Mouse (Mus musculus): ENCODE results near the gene Mapkapk2. TPM values are rescaled to one million over a fixed set of nuclear protein-coding genes. Genes with fewer than 3 reads are reported as not detected.

Gene Mapkapk2
- total RNA-seq, 2 experiments from 2014 or later, result 25.1 to 26.0 TPM

DNA sequence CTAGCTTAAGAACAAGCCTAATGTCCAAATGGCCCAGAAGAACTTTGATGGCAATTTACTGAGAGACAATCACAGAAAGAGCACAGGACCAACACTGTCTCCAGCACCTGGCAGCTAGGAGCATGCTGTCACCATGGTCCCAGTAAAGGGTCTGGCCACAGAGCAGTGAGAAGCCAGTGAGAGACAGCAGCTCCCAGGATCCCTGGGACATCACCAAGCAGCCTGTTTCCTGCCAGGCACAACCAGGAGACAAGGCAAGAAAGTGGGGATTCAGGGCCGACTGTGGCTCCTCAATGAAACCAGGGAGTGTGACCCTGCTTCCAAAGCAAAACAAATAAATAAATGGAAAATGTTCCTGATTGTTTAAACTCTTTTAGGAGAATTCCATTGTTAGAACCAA lies 38.2 kb downstream of the Mapkapk2 start:
- intact Hi-C loops (cut with DNase I), result loop anchor here (5.0 kb wide), 1 partner anchor 272 kb away; no protein-coding TSS in a partner anchor
- DNase-seq (ENCODE audit: low spot score in 2 of 2), result no peak

DNA sequence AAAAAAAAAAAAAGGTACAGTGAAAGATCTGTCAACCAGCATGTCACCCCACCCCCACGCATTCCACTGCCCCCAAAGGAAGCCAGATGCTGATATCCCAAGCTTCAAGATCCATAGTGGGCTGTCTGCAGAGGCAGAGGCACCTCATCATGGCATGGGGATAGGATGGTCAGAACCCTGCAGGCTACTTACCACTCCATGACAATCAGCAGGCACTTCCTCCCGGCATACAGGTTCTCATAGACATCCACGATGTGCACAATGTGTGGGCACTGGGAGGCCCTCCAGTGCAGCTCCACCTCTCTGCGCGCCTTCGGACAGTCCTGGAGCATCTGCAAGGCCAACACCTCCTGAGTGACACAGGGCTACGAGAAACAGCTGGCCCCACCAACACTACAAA lies 39.2 kb downstream of the Mapkapk2 start:
- intact Hi-C loops (cut with DNase I), result loop anchor here (5.0 kb wide), 1 partner anchor 271 kb away; no protein-coding TSS in a partner anchor
- no peak for DNase-seq (ENCODE audit: low spot score in 2 of 2)

DNA sequence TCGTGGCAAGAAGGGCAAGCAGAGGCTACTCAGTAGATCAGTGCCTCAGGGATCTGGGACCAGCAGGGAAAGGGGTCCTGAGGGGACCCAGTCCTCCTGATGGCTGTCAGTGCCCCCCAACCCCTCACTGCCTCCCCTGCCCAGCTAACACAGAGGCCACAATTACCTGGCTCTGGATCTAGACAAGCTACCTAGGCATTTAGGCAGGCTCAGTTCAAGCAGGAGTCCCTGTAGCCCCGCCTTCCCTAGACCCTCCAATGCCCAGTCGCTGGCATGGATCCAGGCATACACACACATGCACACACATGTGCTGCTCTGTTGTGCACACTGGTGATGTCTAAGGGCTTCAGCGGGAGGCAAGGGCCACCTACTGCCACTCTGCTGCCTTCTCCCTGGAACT lies 43.4 kb downstream of the Mapkapk2 start:
- no peak for DNase-seq (ENCODE audit: low spot score in 2 of 2)
- intact Hi-C loops (cut with DNase I), result loop anchor here (5.0 kb wide), 2 partner anchors 72 to 362 kb away; no protein-coding TSS in a partner anchor

DNA sequence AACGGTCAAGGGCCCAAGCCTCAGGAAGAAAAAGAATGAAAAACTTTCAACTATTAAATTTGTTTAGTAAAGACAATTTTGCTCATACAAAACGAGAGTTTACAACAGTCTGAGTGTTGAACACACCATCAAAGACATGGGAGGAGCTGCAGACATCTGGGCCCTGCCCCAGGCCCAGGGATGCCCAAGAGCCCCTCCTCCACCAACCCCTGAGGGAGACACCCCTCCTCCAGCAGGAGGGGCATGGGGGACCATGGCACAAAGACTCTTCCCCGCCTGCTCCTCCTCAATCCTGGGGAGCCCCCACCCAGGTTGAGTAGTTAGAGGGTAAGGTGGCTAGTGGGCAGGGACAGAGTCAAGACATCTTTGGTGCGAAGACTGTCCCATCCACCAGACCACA lies 44.0 kb downstream of the Mapkapk2 start:
- intact Hi-C loops (cut with DNase I), result loop anchor here (2.0 to 5.0 kb wide), 4 partner anchors 71 to 361 kb away; no protein-coding TSS in a partner anchor
- no peak for DNase-seq (ENCODE audit: low spot score in 2 of 2)

DNA sequence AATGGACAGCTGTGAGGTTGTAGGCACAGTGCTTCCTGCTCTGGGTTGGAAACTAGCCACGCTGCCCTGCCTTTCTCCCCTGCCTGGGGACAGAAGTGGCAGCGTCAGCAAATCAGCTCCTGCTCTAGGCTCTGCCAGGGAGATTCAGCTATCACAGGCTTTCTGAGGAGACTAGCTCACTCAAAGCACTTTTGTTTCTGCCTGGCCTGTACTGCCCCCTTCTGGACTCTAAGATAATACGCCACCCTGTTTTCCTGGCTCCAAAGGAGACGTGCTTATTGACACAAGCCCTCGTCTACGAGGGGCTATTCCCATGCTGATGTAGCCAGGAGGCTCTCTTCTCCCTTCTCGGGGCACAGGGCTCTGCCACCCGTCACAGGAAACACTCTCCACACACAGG lies 44.4 kb downstream of the Mapkapk2 start:
- DNase-seq (ENCODE audit: low spot score in 2 of 2), result peak; percentile 82 to 89
- intact Hi-C loops (cut with DNase I), result loop anchor here (2.0 to 5.0 kb wide), 4 partner anchors 71 to 361 kb away; no protein-coding TSS in a partner anchor

DNA sequence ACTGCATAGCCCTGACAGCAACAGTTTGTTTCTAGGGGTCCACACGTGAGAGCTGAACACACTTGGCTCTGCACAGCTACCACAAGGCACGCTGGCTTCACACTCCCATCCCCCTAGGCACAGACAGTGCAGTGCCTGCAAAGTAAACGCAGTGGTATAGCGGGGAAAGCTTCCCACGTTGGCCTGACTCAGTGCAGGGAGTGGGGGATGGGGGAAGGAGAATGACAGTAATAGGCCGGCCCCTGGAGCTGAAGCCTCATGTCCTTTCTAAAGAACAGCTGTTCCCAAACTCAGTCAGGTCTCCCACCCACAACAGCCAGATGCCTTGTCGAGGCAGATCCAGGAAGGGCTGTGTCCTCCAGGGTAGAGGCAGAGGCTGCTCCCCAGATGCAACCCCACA lies 46.6 kb downstream of the Mapkapk2 start:
- DNase-seq (ENCODE audit: low spot score in 2 of 2), result peak; percentile 39 to 58
- intact Hi-C loops (cut with DNase I), result loop anchor here (5.0 kb wide), 2 partner anchors 69 to 359 kb away; no protein-coding TSS in a partner anchor

DNA sequence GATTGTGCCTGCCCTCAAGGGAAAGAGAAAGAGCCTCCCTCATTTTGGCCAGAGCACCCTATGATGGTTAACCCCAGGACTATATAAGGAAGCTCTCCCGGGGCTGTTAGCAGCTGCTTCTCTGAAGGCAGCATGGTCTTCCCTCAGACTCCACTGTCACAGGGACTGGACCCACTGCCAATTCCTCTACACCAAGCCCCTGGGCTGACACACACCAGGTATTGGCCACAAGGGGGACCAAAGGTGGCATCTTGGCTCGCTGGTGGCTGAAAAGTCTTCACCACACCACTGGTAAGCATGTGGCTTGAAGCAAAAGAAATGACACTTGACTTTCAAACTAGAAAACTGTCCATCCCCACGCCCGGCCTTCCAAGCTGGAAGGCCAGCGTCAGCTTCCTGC lies 47.0 kb downstream of the Mapkapk2 start:
- no peak for DNase-seq (ENCODE audit: low spot score in 2 of 2)
- intact Hi-C loops (cut with DNase I), result loop anchor here (5.0 kb wide), 2 partner anchors 68 to 358 kb away; no protein-coding TSS in a partner anchor

DNA sequence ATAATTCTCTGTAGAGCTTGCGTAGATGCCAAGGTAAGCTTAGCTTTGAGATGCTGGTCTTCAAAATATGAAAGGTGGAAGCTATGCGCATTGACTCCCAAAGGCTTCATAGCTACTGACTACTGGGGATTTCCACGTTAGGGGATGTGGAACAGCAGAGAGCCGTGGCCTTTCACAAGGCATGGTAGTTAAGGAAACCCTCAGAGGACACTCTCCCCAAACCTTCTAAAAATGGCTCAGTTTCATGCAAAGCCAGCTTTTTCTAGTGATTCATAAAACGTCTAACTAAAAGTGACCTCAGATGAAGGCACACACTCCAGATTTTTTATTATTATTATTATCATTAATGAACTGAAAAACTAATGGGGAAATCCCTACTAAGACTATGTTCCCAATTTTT lies 47.6 kb downstream of the Mapkapk2 start:
- intact Hi-C loops (cut with DNase I), result loop anchor here (5.0 kb wide), 2 partner anchors 68 to 358 kb away; no protein-coding TSS in a partner anchor
- no peak for DNase-seq (ENCODE audit: low spot score in 2 of 2)

DNA sequence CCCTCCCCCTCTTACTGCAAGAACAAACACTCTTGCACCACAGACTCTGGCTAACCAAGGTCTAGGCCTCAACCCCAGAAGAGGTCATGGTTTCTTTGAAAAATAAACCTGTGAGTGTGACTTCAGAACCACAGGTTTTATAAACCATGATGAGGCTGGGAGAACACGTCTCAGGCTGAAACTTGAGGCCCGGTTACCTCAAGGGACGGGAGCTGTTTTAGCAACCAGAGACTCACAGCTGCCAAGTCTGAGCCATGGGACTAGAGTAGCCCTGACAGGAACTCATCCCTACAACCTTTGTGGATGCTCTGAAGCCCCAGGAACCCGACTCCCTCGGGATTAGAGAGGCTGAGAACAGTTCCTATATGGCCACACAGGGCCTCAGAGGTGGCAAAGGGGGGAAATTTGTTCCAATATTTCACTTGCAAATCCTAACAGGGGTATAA lies 48.2 kb downstream of the Mapkapk2 start:
- no peak for DNase-seq (ENCODE audit: low spot score in 2 of 2)
- intact Hi-C loops (cut with DNase I), result no loop called here

DNA sequence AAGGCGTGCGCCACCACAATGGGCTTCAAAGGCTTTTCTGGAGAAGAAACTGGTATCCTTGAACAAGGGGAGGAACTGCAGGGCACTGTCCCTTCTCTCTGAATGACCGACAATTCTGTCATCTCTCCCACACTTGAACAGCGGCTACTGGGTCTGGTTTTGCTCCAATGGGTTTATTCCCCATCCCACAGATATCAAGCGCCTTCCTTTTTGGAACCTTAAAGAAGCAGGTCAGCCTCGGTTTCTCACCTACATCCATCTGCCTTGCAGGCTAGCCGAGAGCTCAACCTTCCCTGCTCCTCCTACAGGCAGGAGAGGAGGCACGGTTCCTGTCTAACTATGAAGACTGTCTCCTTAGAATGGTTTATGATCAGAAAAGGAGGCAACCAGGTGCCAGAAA lies 48.7 kb downstream of the Mapkapk2 start:
- DNase-seq (ENCODE audit: low spot score in 2 of 2), result no peak
- intact Hi-C loops (cut with DNase I), result no loop called here

DNA sequence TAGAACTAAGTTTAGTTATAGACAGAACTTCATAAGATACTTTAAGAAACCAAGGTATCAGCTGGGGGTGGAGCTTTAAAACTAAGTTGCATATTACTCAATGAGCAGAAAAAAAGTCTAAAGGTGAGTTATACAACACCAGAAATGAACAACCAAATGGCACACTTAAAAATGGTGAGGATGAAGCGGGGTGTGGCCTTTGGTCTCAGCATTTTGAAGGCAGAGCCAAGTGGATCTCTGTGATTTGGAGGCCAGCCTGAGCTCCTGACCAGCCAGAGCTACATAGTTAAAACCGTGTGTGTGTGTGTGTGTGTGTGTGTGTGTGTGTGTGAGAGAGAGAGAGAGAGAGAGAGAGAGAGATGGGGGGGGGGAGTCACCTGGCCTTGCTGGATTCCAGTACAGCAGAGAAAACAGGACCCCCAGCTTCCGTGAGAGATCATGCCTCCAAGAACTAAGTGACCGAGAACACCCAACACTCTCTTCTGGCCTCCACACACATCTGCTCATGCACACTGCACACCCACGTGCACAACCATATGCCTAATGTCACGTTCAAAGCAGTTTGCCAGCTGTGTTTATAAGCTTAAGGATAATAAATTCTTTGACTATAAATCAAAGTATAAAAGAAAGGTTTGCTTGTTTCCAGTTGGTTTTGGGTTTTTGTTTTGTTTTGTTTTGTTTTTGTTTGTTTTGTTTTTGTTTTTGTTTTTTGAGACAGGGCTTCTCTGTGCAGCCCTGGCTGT lies 49.3 kb downstream of the Mapkapk2 start:
- intact Hi-C loops (cut with DNase I), result no loop called here
- no peak for DNase-seq (ENCODE audit: low spot score in 2 of 2)

DNA sequence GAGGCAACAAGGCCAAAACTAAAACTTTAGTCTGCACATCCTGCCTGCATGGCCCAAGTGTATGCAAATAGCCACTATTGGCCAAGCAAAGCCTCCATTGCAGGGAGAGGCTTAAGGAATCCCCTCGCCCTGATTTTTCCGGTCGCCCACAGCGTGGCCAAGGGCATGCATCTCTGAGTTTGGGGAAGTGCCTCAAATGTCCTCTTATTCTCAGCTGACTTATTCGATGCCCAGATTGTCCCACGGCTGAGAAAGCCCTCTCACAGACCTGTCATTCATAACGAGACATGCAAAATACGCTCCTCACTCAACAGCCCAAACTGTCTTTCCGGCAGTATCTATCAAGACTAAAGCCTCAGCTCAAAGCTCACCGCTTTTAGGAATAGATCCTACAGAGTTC lies 51.0 kb downstream of the Mapkapk2 start:
- DNase-seq (ENCODE audit: low spot score in 2 of 2), result no peak
- intact Hi-C loops (cut with DNase I), result no loop called here

DNA sequence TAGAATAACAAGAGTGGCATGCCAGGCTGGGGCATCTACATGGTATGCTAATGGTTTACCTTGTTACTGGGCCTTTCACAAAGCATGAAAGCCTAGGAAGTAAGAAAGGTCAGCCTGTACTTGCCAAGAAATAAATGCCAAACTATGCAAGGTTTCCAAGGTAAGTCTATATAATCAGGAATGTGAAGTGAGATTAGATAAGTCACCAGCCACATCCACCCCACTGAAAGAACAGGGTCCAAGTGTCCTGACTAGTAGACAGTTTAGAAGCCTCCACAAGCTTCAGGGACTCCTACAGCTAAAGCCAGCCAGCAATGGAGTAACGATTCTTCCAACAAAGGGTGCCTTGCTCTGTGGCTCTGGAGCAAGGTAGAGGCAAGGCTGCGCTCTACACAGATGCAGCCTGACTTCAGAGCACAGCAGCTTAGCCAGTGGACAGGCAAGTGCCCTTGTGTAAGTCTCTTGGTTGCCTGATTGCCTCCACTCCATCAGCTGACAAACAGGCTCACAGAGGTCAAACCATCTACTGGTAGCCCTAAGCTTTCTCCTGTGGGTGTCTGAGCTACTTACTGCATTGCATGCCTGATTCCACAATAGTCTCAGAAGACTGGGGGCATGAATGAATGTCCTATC lies 51.8 kb downstream of the Mapkapk2 start:
- intact Hi-C loops (cut with DNase I), result no loop called here
- DNase-seq (ENCODE audit: low spot score in 2 of 2), result no peak

DNA sequence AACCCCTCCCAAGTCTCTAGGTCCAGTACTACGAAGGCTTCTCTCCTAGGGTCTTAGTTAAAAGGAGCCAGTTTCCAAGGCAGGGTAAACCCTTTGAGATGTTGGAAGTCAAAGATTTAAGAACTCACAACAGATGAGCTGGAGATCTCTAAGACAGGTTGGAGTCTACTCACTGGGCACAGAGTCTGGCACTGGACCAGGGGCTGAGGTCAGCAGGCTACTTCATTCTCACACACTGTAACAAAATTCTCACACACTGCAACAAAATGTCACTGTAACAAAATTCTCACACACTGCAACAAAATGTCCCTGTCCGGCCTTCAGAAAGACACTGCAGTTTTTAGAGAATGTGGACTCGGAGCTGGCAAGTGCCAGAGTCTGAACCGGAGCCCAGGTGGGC lies 54.0 kb downstream of the Mapkapk2 start:
- intact Hi-C loops (cut with DNase I), result no loop called here
- DNase-seq (ENCODE audit: low spot score in 2 of 2), result no peak

DNA sequence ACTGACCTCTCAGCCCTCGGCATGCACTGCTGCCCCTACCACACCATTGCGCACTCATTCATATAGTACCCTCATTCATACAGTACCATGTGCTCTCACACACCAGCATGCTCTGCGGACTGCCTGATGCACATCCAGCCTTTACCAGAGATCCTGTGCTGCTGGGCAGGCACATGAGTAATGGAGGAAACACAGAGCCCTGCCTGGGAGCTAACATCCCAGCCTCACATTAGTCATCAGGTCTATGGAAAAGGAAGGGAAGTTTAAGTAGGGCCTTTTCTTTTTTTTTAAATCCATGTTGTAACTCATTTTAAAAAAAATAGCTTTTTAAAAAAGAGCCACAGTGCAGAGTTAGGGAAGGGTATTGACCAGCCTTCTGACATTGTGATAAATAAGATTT lies 54.9 kb downstream of the Mapkapk2 start:
- no peak for DNase-seq (ENCODE audit: low spot score in 2 of 2)
- intact Hi-C loops (cut with DNase I), result no loop called here

DNA sequence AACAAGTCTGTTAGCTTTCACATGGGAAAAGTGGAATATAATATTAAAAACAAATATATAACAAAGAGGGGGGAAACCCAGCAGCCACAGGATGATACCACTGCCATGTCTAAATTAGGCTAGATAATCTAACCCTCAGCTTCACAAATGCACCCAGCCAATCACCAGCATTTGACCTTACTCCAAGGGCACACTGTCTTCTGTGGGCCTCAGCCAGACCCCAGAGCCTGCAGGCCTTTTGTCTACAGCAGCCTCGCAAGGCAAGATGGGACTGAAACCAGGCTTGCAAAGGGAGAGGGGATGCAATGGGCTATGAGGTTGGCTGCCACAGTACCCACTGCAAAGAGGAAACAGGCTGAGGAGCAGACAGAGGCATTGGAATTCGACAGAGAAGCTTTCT lies 55.4 kb downstream of the Mapkapk2 start:
- DNase-seq (ENCODE audit: low spot score in 2 of 2), result no peak
- intact Hi-C loops (cut with DNase I), result no loop called here

DNA sequence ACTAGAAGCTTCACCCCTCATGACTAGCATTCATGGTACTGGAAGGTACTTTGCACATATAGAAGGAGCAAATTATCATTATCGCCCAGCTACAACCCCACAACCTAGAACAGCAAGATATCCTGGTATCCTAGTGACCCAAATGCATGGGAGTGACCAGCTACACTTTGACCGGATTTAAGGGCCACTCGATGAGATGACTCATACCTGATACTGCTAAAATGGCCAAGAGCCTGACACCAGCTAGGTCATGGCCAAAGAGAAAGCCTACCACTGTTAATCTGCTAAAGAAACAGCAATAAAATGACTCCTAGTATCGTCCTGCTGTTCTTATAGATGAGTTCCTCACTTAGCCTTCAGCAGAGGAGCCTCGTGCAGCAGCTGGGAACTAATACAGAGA lies 58.1 kb downstream of the Mapkapk2 start:
- intact Hi-C loops (cut with DNase I), result no loop called here

DNA sequence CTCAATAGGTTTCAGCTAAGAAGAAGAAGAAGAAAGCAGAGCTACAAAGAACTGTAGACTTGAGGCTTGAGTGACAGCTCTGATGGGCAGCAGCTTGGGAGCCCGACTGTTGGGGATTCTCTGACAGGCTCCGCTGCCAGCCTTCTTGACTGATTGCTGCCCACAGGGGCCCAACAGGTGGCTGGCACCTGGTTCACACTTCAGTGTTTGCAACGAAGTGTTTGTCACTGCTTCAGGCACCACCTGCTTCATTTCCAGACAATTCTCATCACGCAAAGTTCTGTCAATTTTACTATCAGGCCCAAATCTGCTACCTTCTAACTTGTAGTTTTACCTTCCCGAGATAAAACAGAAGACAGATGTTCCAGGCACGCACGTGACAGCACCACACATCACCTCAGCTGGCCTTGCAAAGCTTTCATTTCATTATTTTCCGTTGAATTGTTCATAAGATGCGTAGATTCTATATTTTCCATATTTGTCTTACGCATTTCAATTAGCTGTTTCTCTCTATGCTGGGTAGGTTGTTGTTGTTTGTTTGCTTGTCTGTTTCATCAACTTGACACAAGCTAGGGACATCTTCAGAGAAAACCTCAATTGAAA lies 59.1 kb downstream of the Mapkapk2 start:
- intact Hi-C loops (cut with DNase I), result no loop called here
- DNase-seq (ENCODE audit: low spot score in 2 of 2), result no peak

More for the DNA sequence above, 58.1 kb downstream of the Mapkapk2 start:
- DNase-seq (ENCODE audit: low spot score in 2 of 2), result no peak

DNA sequence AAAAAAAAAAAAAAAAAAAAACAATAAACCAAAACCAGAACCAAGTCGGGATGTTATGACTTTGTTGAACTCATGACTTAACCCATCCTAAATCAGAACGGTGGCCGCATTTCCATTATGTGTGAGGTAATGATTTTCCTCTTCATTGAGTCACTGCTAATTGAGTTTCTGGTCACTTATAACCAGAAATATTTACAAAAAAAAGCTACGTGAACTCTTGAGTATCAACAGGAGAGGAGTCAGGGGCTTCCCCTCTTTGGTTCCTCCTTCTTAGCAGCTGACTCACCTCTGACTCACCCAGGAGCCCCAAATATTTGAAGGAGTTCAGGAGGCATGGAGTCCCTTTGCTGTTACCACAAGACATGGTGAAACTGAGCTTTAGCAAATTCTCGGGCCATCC lies 59.6 kb downstream of the Mapkapk2 start:
- intact Hi-C loops (cut with DNase I), result no loop called here
- DNase-seq (ENCODE audit: low spot score in 2 of 2), result no peak

DNA sequence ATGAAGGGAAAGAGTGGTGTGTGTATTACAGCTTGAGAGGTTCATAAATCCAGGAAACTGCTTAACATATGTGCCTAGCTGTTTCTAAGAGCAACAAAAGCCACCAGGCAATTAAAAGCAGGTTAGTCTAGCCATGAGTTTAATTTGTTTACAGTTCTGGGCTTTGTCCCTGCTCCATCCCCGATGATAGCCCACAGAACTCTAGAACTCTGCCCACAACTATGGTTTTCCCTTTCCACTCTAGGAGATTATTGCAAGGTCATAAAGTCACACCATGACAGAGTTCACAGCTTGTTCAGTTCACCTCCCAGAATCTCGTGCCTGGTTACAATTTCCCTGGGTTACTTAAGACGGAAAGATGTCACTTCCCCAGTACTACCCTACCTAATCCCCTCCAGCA lies 66.4 kb downstream of the Mapkapk2 start:
- DNase-seq (ENCODE audit: low spot score in 2 of 2), result no peak
- intact Hi-C loops (cut with DNase I), result no loop called here

Data from left cerebral cortex, postnatal 14 days (tissue).